Mouse (Mus musculus) lung, adult 2 months (tissue): ENCODE data around the gene Rps15. TPM values are rescaled to one million over a fixed set of nuclear protein-coding genes. Genes with fewer than 3 reads are reported as not detected.

Experiments used
- DNase-seq: peaks from one replicate; pipeline ENCODE4 v3.0.0; 2022
- H3K4me1 ChIP-seq: fragments of 200-500 bp; 2 replicates; pipeline ENCODE4 v1.6.1; 2011; ENCODE audit warnings: low read length; ENCODE audit not compliant: control insufficient read depth, insufficient read depth
- H3K4me3 ChIP-seq: fragments of 200-500 bp; replicated peaks from 2 replicates; pipeline ENCODE3; 2011; ENCODE audit warnings: low read depth, mild to moderate bottlenecking, control low read depth, low read length; ENCODE audit errors: extremely low read depth
- CTCF ChIP-seq: fragments of 200-500 bp; IDR thresholded peaks from 2 replicates; pipeline ENCODE4 v1.5.1; 2011; ENCODE audit warnings: mild to moderate bottlenecking, low read length, control low read depth; ENCODE audit not compliant: insufficient read depth
- POLR2A ChIP-seq: fragments of 200-500 bp; IDR thresholded peaks from 2 replicates; pipeline ENCODE4 v1.6.1; 2011; ENCODE audit warnings: low read depth, mild to moderate bottlenecking, control low read depth, low read length, borderline replicate concordance; ENCODE audit errors: extremely low read depth
- WGBS: fragments of 180-500 bp; shearing (Covaris S2); methylation state at CpG from one replicate; pipeline ENCODE4 v1.1.7; 2018; 5-methylcytosine and 5-hydroxymethylcytosine counted together
- polyA plus RNA-seq: library from polyadenylated mRNA; depleted of rRNA; stranded (reverse); fragments of >200 nt; gene quantifications from 2 replicates; pipeline ENCODE4 v1.2.3, GENCODE M21; 2012

Gene Rps15
- polyA plus RNA-seq, 1 experiment: 1,318 TPM

DNA sequence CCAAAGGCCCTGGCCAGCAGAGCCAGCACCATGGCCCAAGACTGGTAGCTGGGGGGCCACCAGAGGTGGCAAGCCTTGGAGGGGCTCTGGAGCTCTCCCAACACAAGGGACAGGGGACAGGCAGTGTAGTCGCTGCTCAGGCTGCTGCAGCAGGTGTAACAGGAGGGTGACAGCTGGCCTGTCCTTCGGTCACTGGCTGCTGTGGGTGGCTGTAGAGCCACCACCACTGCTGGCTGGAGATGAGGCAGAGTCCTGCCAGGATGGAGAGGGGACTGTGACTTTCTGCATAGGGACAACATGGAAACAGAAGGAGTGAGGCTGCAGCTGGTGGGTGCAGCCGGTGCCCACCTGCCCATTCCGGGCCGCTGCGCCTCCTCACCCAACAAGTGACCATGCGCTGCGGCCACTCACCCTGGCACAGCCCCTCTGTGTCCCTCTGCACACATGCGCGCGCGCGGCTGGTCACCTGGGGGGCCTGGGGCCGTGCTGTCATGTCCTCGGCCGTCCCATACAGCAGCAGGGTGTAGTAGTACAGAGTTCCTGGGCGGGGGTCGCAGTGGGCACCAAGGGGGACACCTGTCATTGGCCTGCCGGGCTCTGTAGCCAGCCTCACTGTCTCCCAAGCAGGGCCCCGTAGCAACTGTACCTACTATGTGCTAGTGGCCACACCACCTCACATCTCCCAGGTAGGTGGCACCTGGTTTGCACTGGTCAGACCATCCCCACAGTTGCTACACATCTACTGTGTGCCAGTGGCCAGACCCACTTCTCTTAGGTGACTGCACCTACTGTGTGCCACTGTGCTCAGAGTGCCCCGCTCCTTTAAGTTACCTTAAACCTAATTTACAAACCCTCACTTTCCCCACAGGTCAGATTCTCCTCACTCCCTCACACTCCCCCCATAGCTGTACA lies 29.7 kb downstream of the Rps15 start:
- peaks cover 10% of the 10 kb centered on the region for H3K4me1 ChIP-seq
- DNase-seq: no peak
- WGBS: 93% methylated on average over 21 of the region's 21 CpGs
- H3K4me3 ChIP-seq: no peak overlapping the region
- TF ChIP-seq POLR2A (no peak), CTCF (no peak)

- peak; percentile 48 for DNase-seq
- H3K4me3 ChIP-seq: peak overlapping the region; percentile 66
- peaks cover 10% of the 10 kb centered on the region for H3K4me1 ChIP-seq
- no peak for TF ChIP-seq POLR2A
- 0 out of 2 replicates have a peak, but pooled peaks have one; percentile 19 for TF ChIP-seq CTCF
- WGBS: 1% methylated on average over 28 of the region's 28 CpGs
Observed at GRCm38 (mm10) chr10:80322811-80323211, 30.6 kb downstream of the Rps15 start.

DNA sequence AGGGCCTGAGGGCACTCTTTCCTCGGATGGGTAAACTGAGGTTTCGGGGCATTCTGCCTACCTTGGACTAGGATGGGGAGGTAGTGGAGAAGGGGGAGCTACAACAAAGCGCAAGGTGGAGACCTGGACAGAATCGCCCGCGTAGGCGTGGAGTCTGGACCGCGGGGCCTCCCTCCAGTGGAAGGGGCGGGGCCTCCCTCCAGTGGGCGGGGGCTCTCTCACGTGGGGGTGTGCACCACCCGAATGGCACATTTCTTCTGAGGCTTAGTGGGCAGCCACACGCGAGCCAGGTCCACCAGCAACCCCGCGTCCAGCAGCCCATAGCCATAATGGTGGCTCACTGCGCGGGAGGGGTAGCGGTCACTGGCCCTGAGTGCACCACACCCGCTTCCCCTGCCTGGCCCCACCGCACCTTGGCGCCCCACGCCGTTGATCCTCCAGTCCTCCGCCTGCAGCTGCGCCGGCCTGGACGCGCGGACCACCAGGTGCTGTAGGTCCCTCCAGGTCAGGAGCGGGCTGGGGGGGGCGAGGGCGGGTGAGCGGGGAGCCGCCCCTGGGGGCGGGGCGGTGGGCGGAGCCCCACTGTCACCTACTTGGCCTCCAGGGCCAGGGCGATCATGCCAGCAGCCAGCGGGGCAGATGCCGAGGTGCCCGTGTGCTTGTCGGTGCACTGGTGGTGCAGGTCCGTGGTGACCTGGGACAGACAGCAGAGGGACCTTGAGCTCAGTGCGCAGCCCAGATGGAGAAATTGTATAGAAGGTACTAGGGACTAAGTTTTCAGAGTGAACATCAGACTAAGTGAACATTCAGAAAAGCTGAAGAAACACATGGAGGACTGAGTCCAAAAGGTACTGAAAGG lies 31.2 kb downstream of the Rps15 start:
- under 1% methylated on average over 46 of the region's 46 CpGs for WGBS
- TF ChIP-seq POLR2A (0 out of 2 replicates have a peak, but pooled peaks have one; percentile 25), CTCF (no peak)
- peak; percentile 83 for DNase-seq
- Histone ChIP-seq H3K4me3 (peak overlapping the region; percentile 66), H3K4me1 (peaks cover 10% of the 10 kb centered on the region)

GRCm38 (mm10) chr10:80324120-80325037 lies 32.1 kb downstream of the Rps15 start:
- H3K4me3 ChIP-seq: no peak overlapping the region
- DNase-seq: no peak
- 78% methylated on average over 17 of the region's 17 CpGs for WGBS
- TF ChIP-seq POLR2A (no peak), CTCF (no peak)
- H3K4me1 ChIP-seq: peaks cover 9% of the 10 kb centered on the region

DNA sequence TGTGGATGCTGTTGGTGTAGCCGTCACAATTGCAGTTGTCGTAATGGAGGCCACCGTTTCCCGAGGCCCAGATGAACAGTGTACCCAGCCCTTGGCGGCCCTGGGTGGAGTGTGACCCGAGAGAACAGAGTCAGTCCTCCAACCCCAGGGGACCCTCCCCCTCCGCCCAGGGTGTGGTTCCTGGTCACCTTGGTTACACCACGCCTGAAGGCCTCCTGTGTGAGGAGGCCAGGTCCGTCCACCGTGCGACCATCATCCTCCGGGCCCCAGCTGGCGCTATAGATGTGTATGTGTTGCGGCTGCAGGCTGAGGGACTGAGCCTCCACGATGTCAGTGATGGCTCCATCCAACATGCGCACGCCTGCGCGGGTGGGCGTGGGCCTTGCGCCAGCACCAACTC lies 32.8 kb downstream of the Rps15 start:
- TF ChIP-seq POLR2A (no peak), CTCF (no peak)
- no peak for DNase-seq
- 85% methylated on average over 21 of the region's 21 CpGs for WGBS
- Histone ChIP-seq H3K4me1 (peaks cover 5% of the 10 kb centered on the region), H3K4me3 (no peak overlapping the region)

DNA sequence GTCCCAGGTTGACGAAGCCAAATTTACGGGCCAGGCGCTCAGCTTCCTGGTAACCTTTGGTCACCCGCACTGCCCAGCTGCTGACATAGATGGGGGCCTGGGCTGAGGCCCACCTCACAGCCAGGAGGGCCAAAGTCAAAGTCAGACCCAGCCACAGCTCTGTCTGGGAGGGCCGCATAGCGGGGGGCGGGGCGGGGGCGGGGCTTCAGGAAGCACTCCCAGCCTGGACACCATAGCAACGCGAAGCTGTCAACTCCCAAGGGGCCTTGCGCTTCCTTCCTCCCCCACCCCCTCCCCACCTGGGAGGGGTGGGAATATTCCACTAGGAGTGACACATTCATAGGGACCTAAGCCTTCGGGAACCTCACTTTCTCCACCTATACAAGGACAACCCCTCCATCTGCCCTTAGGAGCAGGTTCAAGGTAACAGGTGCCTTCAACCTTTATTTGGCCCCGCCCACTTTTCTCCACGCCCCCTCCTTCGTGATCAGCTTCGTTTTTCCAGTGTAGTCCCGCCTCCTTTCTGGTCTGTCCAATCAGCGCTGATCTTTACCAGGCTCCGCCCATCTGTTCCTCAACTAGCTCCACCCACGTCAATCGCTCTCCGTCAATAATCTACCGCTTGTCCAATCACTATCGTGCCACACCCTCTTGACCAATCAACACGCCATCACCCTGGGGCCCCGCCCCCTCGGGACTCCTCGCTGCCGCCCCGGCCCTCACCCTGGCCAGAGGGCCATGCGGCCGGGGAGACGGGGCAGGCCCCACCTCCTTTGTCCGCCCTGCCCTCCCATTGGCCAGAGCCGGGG lies 37.2 kb downstream of the Rps15 start, which contains the start of the genes Pcsk4 and Reep6:
Gene Pcsk4 (minus strand): TSS at position 226 of the 809 bp plus-strand sequence.
Gene Reep6 (plus strand): TSS at position 681 of the 809 bp plus-strand sequence.
- peak; percentile 92 for DNase-seq
- Histone ChIP-seq H3K4me1 (peaks cover 4% of the 10 kb centered on the region), H3K4me3 (peak within 1 kb of the TSS; percentile 58)
- 5% methylated on average over 36 of the region's 36 CpGs for WGBS
- TF ChIP-seq POLR2A (no peak), CTCF (no peak)

- DNase-seq: no peak
- WGBS: 3% methylated on average over 40 of the region's 41 CpGs
- Histone ChIP-seq H3K4me1 (peaks cover 4% of the 10 kb centered on the region), H3K4me3 (peak overlapping the region; percentile 58)
- TF ChIP-seq CTCF: no peak
- TF ChIP-seq POLR2A: no peak
Observed at GRCm38 (mm10) chr10:80330084-80330483, 37.8 kb downstream of the Rps15 start.

DNA sequence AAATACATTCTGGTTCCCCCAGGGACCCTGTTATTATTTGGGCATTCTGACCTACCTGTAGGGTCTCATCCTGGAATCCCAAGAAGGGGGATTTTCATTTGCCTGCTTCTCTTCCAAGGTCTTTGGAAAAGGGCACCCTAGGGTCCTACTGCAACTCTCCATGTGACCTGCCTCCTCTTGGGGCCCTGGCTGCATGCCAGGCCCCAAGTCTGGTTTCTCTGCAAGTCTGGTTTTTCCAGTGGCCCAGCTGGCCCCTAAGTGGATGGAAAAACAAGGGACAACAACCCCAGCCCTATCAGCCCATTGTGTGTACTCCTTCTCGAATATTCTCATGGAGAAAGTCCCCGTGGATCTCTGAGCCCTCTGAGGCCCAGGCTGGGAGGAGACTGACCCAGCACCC lies 38.6 kb downstream of the Rps15 start:
- no peak for DNase-seq
- Histone ChIP-seq H3K4me1 (peaks cover 4% of the 10 kb centered on the region), H3K4me3 (no peak overlapping the region)
- no peak for TF ChIP-seq POLR2A
- TF ChIP-seq CTCF: no peak
- WGBS: 53% methylated on average over 2 of the region's 2 CpGs
